Mouse (Mus musculus): Measurements from ENCODE around the gene Ptf1a. TPM values are rescaled to one million over a fixed set of nuclear protein-coding genes. Genes with fewer than 3 reads are reported as not detected.

Gene Ptf1a
- total RNA-seq (2022) = not detected

DNA sequence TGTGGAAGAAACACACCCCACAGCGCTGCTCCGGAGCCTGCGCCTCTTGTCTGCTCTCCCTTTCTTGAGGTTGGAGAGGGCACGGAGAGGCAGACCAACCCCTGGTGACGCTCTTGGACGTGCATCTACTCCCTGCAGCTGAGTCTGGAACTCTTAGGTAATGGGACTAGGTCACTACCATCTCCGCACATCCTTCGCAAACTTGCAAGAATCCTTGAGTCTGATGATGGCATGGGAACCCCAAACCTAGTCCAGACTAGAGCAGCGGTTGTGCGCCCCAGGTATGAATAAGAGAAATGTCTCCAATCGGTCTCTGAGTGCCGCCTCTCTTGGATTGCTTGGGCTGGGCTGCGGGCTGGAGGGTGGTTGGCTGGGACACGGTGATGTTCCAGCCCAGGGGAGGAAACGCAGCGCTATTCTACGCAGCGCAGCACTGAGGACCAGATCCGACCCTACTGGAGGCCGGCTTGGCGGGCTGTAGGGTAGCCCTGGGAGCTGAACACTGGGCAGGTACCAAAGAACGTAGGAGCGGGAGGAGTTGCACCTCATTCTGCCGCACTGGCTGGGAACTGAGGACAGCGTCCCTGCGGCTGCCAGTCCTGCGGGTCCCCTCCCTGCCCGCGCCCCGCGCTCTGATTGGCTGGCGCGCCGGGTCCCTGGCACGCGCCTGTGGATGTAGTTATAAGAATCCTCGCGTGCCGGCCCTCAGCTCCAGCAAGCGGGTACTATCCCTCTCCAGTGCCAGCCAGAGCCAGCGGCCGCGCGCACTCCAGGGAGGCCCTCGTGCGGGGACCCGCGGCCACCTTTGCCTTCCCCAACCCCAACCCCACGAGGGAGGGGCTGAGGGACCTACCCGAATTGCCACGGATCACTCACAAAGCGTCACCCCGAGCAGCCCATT lies at the start of gene Ptf1a:
Gene Ptf1a (plus strand): TSS at position 733 of the 901 bp plus-strand sequence.
- DNase-seq (ENCODE audit: low spot score in 2 of 2) = no peak

DNA sequence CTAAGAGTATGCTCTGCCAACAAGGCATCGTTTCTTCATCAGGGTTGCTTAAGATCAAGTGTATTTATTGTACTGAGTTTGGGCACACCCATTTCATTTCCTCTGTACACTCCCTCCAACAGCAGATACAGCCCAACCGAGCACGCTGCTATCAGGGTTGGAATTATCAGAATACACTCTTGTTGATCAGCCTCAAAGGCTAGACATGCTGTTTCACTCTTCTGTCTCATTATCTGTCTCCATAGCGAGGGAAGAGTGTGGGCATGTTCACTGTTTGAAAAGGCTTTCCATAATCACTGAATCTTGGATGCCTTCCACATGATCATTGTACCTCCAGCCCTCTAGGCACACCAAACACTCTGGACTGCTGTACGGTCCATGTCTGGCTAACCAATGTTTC lies 40.1 kb upstream of the Ptf1a start:
- no peak for DNase-seq (ENCODE audit: low spot score in 2 of 2)

DNA sequence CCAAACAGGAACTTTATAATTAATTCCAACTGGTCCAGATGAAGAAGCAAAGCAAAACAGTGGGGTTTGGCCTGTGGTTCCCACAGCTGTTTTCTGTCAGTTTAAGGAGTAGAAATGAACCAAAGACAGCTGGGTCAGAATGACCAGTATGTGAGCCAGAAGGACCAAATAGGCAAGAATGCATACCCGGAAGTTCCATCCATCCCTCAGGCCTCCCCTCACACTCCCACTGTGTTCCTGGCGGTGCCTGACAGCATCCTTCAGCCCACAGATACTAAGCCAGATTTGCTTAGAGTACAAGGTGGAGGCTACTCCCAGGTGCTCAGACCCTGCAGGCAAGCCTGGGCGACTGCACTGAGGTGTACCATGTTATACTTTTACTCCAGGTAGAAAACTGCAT lies 38.9 kb upstream of the Ptf1a start:
- no peak for DNase-seq (ENCODE audit: low spot score in 2 of 2)

DNA sequence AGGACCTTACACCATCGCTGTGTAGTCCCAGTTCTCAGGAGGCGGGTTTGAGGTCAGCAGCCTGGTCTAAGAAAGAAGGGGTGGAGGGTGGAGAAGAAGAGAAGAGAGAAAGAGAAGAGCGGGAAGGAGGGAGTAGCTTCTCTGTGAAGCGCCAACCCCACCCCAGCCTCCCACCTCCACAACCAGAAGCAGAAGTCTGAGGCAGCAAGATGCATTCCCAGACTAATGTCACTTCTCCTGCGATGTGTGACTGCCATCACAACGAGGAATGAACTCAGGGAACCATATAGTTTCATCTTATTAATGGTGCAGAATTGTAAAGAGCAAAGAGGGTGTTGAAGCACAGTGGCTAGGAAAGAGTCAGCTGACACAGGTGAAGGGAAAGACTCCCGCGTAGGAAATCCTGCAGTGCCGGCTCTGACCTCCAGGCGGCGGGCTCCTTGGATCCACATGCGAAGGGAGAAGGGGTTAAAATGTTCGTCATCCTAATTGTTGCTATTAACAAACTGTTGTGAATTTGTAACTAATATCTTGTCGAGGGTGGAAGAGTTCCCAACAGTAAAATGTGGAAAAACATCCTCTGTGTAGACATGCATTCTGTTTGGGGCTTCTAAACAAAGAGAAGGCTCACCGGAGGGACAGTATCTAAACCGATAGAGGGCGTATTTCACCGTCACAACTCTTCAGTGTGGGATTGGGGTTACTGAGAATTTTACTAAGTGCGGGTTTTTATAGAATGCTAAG lies 31.1 kb upstream of the Ptf1a start:
- peak; percentile 10 to 25 for DNase-seq (ENCODE audit: low spot score in 2 of 2)

DNA sequence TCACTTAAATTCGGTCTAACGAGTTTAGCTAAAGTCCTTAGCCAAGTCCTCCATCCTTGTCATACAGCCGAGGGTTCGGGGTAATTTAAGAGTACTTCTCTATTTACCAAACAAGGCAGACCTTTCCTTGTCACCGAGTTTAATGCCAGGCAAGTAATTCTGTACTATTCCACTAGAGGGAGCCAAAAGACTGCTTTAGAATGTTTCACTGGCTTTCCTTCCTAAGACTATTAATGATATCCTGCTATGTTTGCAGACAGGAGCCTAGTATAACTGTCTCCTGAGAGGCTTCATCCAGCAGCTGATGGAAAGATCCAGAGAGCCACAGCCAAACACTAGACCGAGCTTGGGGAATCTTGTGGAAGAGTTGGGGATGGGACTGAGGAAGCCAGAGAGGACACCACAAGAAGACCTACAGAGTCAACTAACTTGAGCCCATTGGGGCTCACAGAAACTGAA lies 30.4 kb upstream of the Ptf1a start:
- DNase-seq (ENCODE audit: low spot score in 2 of 2) = peak in 1 of 2 experiments; percentile 11

DNA sequence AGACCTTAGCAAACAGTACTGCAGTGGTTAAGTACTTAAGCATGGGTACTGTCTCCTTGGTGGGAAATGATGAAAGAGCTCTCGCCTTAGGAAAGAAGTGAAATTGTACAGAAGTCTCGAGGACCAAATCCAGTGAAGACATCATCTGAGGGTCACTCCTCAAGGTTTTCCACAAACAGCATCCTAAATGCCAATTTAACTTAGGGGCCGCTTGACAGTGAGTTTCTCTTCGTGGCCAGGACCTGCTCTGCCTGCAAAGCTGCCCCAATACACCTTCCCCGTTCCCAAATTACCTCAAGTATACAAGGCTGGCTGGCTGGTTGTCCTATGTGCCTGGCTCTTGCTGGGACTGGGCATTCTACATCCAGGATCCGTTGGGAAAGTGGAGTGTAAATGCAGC lies 29.4 kb upstream of the Ptf1a start:
- DNase-seq (ENCODE audit: low spot score in 2 of 2) = no peak

DNA sequence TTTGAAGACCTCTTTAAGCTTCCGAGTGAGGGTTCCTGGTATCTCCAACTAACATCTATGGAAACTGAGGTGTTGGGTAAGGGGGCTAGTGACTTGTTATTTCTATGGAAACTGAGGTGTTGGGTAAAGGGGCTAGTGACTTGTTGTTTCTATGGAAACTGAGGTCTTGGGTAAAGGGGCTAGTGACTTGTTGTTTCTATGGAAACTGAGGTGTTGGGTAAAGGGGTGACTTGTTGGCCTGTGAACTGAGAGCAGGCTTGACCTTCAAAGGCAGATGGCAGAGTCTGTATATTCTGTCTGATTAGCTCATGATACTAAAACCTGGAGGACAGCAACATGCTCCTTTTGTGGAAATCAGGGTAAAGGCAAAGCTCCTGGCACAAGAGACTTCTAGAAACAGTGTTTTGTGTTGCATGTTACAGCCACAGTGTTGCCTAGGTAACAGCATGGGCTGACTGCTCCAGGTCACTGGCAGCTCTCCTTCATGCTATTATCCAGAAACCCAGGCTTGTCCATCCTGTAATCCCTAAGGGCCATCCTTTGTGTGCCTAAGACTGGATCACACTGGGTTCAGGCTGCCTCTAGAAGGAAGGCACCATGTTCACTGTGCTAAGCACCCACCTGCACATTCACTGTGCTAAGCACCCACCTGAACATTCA lies 25.6 kb upstream of the Ptf1a start:
- DNase-seq (ENCODE audit: low spot score in 2 of 2) = no peak

DNA sequence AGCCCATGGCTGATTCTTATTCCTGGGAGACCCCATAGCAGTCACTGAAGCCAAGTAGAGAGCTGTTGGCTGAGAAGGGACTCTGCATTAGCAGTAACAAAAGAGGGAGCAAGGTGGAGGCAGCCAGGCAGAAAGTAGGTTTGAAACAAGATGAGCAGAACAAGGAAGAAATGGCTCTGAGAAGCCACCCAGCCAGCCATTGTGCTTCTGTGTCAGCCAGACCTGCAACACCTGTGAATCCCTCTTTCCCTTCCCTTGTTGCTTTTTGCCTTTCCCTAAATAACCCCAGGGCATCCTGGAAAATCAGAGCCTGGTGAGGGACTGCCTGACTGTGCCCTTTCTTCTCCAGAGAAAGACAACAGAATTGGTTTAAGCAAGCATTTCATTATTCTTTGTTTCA lies 23.2 kb upstream of the Ptf1a start:
- no peak for DNase-seq (ENCODE audit: low spot score in 2 of 2)

DNA sequence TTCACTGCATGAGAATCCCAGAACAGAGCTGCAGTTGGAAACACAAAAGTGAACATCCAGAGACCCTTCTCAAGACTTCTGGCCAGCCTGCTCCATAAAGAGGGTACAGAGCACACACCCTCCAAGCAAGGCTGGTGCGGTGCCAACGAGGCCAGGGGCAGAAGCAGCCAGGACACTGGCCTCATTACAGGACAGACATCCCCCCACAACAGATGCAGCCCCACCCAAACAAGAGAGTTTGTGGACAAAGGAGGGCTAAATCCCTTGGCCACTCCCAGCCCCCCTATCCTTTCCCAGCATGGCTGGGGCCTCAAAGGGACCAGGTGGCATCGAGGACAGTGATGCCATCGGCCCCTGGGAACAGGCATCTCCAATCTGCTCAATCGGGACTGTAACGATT lies 22.4 kb upstream of the Ptf1a start:
- DNase-seq (ENCODE audit: low spot score in 2 of 2) = no peak

DNA sequence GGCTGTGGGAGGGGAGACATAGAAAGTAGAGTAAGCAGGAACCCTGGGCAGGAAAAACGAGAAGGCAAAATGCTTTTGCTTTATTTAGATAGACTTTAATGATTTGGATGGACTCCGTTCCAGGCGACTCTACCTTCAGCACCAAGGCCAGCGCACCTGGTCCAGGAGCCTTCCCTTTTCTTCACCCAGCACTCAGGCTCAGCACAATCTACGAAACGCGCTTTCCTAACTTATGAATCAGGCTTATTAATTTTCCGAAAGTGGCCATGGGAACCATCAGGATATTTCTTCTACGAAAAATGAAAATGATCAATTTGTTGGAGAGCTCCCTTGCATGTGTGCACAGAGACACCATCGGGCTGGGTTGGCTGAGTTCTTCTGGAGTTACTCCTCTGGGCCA lies 16.4 kb upstream of the Ptf1a start:
- DNase-seq (ENCODE audit: low spot score in 2 of 2) = no peak

DNA sequence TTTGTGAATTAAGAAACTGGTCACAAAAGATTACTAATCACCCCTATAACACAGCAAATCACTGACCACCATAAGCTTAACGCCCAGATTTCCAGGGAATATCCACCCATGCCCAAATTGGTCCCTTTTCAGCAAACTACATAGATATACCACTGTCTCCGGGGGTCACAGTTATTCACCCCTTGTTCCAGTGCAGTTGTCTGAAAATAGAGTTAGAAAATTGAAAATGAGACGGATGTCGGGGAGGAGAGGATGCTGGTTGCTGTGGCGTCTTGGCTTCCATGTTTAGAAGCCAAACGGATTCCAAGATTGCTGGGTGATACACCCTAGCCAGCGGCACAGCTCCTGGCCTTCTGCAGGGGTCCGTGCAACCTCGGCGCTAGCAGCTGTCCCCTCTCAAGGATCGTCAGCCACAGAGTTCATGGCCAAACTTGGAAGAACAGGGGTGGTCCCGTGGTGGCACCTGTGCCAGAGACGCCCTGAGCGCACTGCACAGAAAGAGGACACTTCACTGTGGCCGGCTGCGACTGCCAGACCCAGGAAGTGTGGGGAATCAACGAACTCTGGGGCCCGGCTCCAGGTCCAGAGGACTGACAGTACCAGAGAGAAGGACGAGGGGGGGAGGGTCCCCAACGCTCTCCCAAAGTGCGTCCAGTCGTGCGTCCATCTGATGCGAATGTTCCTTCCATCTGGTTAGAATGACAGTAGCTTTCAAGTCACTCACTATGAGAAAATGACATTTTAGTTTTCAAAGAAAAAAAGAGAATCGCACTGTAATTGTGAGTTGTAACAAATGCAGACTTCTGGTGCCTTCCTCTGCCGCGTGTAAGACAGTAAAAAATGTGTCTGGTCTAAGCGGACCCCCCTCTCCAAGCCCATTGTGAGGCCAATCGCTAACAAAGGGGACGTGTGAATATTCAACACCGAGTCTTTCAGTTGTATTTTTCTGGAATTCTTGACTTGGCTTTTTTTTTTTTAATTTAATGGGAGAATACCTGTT lies 15.5 kb upstream of the Ptf1a start:
- DNase-seq (ENCODE audit: low spot score in 2 of 2) = no peak

DNA sequence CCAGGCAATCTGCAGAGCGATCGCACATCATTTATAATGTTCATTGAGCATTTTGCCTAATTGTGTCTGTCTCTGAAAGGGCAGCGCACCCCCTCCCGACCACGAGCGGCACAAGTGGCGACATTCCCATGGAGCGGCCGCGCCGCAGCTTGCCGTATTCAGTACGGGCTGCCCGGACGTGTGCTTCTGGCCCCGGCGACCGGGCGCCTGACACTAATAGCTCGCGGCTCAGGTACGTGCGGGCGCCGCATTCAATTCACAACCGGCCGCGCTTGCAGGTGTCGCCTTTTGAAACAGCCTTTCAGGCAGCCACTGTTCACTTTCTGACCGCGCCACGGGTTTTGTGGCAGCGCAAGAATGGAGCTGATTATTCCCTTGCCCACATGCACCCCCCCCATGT lies 14.7 kb upstream of the Ptf1a start:
- no peak for DNase-seq (ENCODE audit: low spot score in 2 of 2)

DNA sequence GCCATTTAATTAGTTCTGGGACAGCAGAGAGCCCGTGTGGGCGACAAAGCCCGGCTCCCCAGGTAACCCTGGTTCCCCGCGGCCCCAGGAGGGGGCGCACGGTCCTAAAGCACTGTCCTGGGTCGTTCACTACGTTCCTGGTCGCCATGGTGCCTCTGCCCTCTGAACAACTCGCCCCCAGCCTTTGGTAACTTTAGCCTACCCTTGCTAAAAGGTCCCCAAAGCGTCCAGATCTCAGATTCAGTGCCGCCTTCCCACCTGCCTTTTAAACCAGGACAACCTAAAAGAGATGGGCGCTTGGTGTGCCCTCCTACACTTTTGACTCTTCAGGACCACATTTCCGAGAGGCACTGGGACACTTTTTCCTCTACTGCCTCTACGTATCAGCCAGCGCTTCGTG lies 14.3 kb upstream of the Ptf1a start:
- DNase-seq (ENCODE audit: low spot score in 2 of 2) = no peak

DNA sequence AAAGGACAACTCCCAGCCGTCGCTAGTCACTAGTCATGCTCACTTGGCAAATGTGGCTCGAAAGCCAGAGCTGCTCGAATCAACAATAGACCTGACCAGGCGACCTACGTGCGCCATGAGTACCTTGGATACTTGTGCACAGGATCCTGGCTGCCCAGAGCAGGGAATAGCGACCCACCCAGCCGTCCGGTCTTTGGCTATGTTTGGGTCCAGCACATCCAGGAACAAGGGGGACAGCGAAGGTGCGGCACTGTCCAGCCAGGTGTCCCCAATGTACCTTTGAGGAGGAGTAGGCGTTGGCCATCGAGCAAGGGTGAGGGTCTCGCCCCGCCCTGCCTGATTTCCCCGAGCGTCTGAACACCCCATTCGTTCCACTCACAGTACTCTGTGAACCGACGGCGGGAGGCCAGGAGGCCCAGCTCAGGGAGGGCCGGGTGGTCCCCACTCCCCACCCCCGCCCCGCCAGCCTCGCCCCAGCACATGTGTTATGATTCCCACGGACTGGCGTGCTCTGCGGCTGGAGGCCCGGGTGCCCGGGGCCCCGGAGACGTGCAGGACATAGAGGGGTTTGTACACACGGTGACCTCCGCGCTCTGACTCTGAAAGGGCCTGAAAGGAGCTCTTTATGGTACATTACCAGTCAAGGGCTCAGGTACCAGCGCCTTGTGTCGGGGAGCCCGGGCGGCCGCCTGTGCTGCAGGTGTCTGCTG lies 13.7 kb upstream of the Ptf1a start:
- DNase-seq (ENCODE audit: low spot score in 2 of 2) = no peak

DNA sequence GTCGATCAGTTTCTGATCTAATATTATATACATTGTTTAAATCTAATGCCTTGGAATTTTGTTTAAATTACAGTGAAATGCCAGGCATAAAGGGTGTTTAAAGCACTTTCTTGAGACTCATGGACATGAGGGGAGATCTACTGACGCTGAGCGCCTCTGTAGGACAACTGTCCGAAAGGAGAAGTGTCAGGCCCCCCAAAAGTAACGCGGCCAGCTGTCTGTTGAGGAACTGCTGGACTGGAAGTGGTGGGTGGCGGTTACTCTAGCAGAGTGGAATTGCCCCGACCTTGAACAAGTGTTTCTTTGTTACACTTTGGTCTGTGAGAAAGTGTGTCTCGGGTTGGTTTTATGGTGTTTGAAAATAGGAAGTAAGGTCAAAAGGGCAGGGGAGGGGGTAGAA lies 1.1 kb upstream of the Ptf1a start:
- no peak for DNase-seq (ENCODE audit: low spot score in 2 of 2)

DNA sequence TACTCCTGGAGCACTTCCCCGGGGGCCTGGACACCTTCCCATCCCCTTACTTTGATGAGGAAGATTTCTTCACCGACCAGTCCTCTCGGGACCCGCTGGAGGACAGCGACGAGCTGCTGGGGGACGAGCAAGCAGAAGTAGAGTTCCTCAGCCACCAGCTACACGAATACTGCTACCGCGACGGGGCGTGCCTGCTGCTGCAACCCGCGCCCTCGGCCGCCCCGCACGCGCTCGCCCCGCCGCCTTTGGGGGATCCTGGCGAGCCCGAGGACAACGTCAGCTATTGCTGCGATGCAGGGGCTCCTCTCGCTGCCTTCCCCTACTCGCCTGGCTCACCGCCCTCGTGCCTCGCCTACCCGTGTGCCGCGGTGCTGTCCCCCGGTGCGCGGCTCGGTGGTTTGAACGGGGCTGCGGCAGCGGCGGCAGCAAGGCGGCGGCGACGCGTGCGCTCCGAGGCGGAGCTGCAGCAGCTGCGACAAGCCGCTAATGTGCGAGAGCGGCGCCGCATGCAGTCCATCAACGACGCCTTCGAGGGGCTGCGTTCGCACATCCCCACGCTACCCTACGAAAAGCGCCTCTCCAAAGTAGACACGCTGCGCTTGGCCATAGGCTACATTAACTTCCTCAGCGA lies 523 bp downstream of the Ptf1a start:
- DNase-seq (ENCODE audit: low spot score in 2 of 2) = no peak

DNA sequence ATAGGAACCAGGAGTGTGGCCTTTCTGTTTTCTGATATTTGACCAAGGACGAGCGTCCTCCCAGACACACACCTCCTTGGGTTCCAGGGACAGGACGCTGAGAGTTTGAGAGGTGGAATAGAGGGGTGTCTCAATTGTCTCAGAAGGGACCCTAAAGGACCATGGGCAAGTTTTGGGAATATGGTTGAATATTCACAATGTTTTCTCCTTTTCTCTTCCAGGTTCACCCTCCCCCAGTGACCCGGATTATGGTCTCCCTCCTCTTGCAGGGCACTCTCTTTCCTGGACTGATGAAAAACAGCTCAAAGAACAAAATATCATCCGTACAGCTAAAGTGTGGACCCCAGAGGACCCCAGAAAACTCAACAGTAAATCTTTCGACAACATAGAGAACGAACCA lies 1.3 kb downstream of the Ptf1a start:
- DNase-seq (ENCODE audit: low spot score in 2 of 2) = no peak

DNA sequence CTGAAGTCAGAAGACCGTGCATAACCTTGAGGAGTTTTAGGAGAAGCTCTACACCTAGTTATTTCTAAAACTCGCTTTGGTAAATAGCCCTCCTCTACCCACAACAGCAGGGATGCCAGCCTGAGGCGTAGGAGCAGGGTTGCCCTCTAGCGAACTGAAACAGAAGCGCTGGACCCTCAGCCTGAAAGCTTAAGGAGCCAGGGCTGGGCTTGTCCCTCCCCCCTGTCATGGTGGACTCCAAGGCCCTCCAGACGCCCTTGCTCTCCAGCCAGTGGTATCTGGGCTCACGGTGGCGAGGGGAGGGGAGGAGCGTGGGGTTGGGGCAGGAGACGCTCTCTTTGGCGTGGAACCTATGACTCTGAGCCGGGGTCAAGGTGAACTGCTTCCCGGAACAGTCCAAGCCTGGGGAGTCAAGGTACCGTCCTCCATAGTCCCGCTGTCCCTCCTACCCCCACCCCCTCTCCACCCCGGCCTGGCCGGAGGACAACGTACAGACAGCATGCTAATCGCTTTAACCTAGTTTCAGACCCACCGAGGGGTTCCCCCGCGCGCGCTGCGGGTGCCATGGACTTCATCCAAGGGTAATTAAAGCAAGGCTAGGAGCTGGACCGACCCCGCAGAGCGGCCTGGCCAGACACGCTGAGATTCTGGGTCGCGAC lies 2.7 kb downstream of the Ptf1a start:
- no peak for DNase-seq (ENCODE audit: low spot score in 2 of 2)

DNA sequence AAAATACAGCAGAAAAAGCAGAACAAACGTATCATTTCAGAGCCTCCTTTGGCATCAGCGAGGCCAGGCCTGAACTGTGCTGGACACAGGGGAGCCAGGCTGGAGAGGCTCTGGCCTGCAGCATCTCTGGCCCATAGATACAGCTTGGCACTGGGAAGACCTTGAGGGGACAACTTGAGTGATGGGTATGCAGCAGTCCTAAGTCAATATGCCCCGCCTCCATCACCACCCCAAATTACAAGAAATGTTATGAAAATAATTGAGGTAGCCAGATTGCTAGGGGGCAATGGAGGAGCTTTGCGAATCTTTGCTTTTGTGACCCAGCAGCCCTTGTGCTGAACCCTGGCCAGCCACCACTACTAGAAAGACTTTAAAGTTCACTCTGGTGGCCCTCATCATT lies 3.8 kb downstream of the Ptf1a start:
- no peak for DNase-seq (ENCODE audit: low spot score in 2 of 2)

Measured in gastrocnemius, adult 8-10 months (tissue).